Mouse (Mus musculus) fibroblast of lung, adult 2 months (primary cell): ENCODE measurements at regions not wholly inside any gene's neighbourhood (a gene's known extent, or its start where the extent isn't known, plus 50 kb on each side); places are given as distances from the start of the nearest gene placed in this dataset.

Experiments used
- DNase-seq: peaks from one replicate; pipeline ENCODE4 v3.0.0-alpha.2; 2011; ENCODE audit warnings: low read depth

DNA sequence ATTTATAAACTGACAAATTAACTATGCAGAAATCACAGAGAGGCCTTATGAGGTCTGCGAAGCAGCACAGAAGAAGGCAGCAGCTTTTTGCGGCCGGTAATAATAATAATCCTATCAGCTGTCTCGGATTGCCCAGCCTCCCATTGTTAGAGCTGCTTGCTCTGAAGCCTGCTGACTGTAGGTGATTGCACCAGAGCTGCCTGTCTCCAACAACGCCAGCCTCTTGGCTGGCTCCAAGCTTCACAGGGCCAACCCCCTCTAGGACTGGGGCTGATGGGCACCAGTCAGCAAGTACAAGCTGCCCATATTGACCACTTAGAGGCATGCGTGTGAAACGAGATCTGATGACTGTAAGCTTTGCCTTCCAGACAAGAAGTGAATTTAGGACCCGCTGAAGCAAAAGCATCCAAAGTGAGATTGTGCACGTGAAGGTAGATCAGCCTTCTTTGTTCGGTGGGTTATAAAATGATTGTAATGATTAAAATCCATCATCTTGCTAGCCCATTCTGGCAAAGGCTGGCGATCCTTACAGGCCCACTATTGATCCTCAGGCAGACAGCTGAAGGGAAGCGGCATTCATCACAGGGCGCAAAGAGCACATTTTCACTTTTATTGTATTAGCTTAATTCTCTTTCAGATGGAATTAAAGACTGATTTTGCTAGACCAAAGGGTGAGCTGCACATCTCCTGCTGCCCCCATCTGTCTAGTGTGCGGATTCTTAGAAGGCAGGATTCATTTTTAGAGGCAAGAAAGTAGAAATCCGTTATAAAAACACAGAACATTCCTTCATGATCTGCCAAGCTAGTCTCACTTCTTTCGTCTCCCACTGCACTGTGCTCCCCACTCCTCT is 503.2 kb upstream of the Smim15 start:
- no peak for DNase-seq

GRCm38 (mm10) chr13:107540305-107540704 is 503.9 kb upstream of the Smim15 start:
- no peak for DNase-seq

DNA sequence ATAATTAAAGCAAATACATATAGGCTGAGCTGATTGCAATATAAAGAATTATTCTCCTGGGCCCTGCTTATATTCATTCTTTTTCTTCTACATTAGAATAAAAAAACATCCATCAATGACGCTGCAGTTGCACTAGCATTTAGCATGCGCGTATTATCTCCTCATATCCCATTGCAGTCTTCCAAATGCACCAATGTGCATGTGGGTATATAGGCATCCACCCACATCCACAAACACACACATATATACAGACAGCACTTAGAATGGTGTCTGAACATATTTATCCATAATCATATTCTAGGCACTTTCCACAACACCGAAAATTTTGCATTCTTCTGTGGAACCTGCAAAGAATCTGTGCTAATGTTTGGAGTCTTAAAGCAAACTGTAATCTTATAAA is 504.4 kb upstream of the Smim15 start:
- DNase-seq: no peak

GRCm38 (mm10) chr13:107539326-107539725 is 504.9 kb upstream of the Smim15 start:
- DNase-seq: no peak

GRCm38 (mm10) chr13:107535213-107535612 is 509.0 kb upstream of the Smim15 start:
- DNase-seq: no peak

DNA sequence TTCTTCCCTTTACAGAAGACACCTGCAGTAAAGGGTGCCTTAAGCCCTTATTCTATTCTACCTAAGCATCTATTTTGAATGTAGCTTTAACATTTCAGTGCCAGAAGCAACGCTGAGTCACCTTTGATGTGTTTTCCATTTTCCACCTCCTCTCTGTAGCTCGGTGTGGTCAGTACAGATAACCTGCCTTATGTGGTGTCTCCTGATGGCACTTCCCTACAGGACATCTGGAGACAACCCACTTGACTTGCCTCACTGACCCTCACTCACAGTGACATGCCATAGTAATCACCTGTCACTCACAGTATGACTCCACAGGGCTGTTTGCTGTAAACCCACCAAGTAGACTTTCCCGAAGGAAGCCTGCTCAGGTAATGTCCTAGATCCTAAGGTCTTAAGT is 510.9 kb upstream of the Smim15 start:
- DNase-seq: no peak

GRCm38 (mm10) chr13:107531528-107531927 is 509.6 kb upstream of the Kif2a start:
- no peak for DNase-seq

- DNase-seq: no peak
These were observed 509.1 kb upstream of the Kif2a start for GRCm38 (mm10) chr13:107531026-107531425.

DNA sequence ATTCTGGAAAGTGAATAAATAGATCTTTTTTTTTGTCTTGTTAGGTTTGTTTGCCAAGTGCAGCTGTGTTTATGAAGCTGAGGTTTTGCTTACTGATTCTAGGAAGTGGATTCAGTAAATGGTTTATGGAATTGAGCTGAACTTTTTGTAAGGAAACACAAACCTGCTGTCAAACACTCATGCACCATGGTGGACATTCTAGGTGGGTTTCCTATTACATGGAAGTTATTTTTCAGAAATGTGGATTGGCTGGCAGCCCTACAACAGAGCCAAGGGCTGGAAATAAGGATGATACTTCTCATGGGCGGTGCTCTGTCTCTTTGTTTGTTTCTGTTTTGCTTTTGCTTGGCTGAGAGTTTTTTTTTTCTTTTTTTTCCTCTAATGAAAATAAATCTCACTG is 508.5 kb upstream of the Kif2a start:
- no peak for DNase-seq

DNA sequence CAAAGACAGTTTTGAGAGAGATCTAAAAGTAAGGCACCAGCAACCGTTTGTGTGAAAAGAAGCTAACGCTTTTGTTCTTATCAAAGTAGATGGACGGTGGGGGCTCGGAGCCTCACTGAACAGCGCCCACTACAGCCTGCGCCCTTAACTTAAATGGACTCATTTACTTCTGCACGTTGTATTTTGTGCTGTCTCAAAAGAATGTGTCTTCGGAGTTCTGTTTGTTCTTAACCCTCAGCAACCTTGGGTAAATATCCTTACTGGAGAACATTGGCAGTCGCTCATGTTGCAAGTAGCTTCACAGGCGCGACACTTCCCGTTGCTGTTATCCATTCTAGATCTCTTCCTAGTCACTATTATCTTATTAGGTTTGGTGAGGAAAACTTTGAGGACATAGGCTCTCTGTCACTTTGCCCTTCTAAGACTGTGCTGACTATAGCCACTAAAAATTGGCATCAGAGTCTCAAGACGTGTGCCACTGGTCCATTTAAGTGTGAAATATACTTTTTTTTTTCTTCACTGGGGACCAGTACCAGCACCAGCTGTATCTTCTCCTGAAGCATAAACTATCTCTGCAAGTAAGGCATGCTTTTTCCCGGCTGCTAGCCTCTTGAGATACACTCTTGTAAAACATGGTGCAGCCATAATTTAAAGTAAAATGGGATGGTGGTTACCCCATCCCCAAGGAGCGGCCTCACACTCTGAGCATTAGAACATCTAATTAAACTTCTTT is 507.0 kb upstream of the Kif2a start:
- no peak for DNase-seq

- DNase-seq: no peak
These were observed 501.0 kb upstream of the Kif2a start for GRCm38 (mm10) chr13:107522942-107523341.

- no peak for DNase-seq
These were observed 492.3 kb upstream of the Kif2a start for GRCm38 (mm10) chr13:107514236-107514635.

- DNase-seq: no peak
These were observed 491.6 kb upstream of the Kif2a start for GRCm38 (mm10) chr13:107513274-107514146.

- DNase-seq: no peak
These were observed 485.4 kb upstream of the Kif2a start for GRCm38 (mm10) chr13:107507336-107507735.

DNA sequence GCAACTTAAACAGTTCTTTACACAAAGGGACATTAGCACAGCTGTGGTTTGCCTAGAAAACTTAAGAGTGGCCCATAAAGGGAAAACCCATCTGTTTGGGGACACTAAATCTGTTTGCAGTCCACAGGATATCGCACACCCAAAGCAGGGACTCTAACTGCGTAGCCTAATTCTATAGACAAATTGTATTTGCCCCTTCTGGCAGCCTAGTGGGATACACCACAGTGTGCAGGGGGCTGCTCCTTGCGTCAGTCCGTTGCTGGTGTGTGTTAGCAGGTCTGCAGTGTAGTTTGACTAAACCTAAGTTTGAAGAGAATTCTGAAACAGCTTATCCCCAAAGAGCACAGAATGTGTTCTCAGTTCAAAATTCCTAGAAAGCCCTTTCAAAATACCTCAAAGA is 484.9 kb upstream of the Kif2a start:
- no peak for DNase-seq

- DNase-seq: no peak
These were observed 483.4 kb upstream of the Kif2a start for GRCm38 (mm10) chr13:107505318-107505717.

DNA sequence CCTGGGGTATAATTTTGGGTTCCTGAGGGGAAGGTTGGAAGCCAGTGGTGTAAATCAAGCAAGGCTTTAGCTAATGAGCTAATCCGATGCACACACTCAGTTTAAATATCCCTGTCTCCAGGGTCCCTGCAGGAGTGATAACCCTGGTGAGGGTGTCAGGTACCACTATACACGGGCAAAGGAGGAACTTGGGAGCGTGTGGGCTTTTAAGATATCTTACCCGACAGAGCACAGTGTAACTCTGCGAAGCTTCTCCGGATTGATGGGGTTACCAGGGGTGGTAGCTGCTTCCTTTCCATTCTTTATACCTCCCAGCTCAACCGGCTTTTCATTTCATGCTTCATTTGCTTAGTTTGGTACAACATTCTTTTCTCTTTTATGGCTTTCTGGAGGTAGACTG is 480.3 kb upstream of the Kif2a start:
- no peak for DNase-seq

- no peak for DNase-seq
These were observed 479.0 kb upstream of the Kif2a start for GRCm38 (mm10) chr13:107500776-107501489.

- no peak for DNase-seq
These were observed 477.4 kb upstream of the Kif2a start for GRCm38 (mm10) chr13:107499296-107499695.

GRCm38 (mm10) chr13:107495161-107495732 is 473.3 kb upstream of the Kif2a start:
- no peak for DNase-seq

DNA sequence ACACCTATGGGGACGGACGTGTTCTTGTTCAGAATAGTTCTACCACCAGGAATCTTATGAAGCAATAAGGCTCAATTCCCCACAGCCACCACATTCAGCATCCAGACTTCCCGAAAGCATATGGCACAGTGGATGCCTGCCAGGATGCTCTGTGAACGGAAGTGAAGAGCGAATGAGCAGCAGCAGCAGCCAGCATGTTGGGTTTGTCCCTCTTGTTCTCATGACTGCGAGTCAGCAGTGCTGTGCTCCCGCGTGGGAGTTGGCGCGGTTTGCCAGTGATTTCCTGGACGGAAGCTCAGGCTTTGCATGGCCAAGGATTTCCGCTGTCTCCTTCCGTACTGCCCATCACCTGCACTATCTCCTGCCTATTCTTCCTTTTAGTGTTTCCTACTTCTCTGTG is 471.8 kb upstream of the Kif2a start:
- DNase-seq: peak; percentile 95
